Mouse (Mus musculus) bone marrow macrophage, adult 2 months (primary cell): ENCODE results near the gene Slc51a.

Experiments
- CTCF ChIP-seq: IDR thresholded peaks from 2 replicates; pipeline ENCODE4 v1.5.1; 2012; ENCODE audit warnings: low read depth, mild to moderate bottlenecking, low read length, moderate library complexity
- POLR2A ChIP-seq: IDR thresholded peaks from 2 replicates; pipeline ENCODE4 v1.6.1; 2012; ENCODE audit warnings: mild to moderate bottlenecking, low read depth, low read length, borderline replicate concordance

GRCm38 (mm10) chr16:32469404-32470105 is 18.1 kb downstream of the Slc51a start:
- TF ChIP-seq POLR2A (no peak), CTCF (no peak)
